Mouse (Mus musculus) ovary, adult 10 weeks (tissue): Measurements from ENCODE around the gene Elavl1. TPM values are rescaled to one million over a fixed set of nuclear protein-coding genes. Genes with fewer than 3 reads are reported as not detected.

Experiments used
- polyA plus RNA-seq: library from polyadenylated mRNA; stranded (reverse); fragments of 350-450 nt; fragmentation: Illumina TruSeq; extraction: RNeasy Lipid Tissue Mini Kit (QIAGEN cat#74804); gene quantifications from one replicate; pipeline ENCODE4 v1.2.3, GENCODE M21; 2014

Elavl1 gene
- polyA plus RNA-seq: 93.7 TPM

GRCm38 (mm10) chr8:4324983-4325750, at the start of gene Elavl1, which contains the start of gene Ccl25:
Elavl1 (minus strand) TSS chr8:4325413.
Ccl25 (plus strand) TSS chr8:4325210.

GRCm38 (mm10) chr8:4275275-4276110, 49.7 kb downstream of the Elavl1 start, which contains the start of gene Timm44:
Timm44 (minus strand) TSS chr8:4275913.

GRCm38 (mm10) chr8:4259125-4259804, 65.9 kb downstream of the Elavl1 start, which contains the start of gene Ctxn1:
Ctxn1 (minus strand) TSS chr8:4259274.

GRCm38 (mm10) chr8:4252934-4253841, 72.0 kb downstream of the Elavl1 start, which contains the start of gene Snapc2:
Snapc2 (plus strand) TSS chr8:4253080.

GRCm38 (mm10) chr8:4247951-4248540, 77.2 kb downstream of the Elavl1 start, which contains the start of gene Tgfbr3l:
Tgfbr3l (plus strand) TSS chr8:4248214.

GRCm38 (mm10) chr8:4238434-4239192, 86.6 kb downstream of the Elavl1 start, which contains the start of the genes Map2k7 and Gm49320:
Map2k7 (plus strand) TSS chr8:4238740.
Gm49320 (plus strand) TSS chr8:4238865.

Other genes with a start within 250 kb of the Elavl1 start
- gene Cd209f, start 219.6 kb downstream of the Elavl1 start, polyA plus RNA-seq: 1.7 TPM
- gene Cd209g, start 191.3 kb downstream of the Elavl1 start, polyA plus RNA-seq: not detected
- gene Evi5l, start 158.8 kb downstream of the Elavl1 start, polyA plus RNA-seq: 2.3 TPM
- gene Prr36, start 108.0 kb downstream of the Elavl1 start, polyA plus RNA-seq: 1.0 TPM
- 4.1 TPM for gene Lrrc8e, start 98.6 kb downstream of the Elavl1 start, polyA plus RNA-seq
- 7.6 TPM for gene Map2k7, start 86.7 kb downstream of the Elavl1 start, polyA plus RNA-seq
- not detected for gene Gm49320, start 86.5 kb downstream of the Elavl1 start, polyA plus RNA-seq
- gene Tgfbr3l, start 77.2 kb downstream of the Elavl1 start, polyA plus RNA-seq: 4.4 TPM
- gene Snapc2, start 72.3 kb downstream of the Elavl1 start, polyA plus RNA-seq: 3.2 TPM
- 5.4 TPM for gene Ctxn1, start 66.1 kb downstream of the Elavl1 start, polyA plus RNA-seq
- gene Timm44, start 49.5 kb downstream of the Elavl1 start, polyA plus RNA-seq: 134 TPM
- gene Ccl25, start 203 bp downstream of the Elavl1 start, polyA plus RNA-seq: 8.8 TPM
- 13.3 TPM for gene Cers4, start 167.6 kb upstream of the Elavl1 start, polyA plus RNA-seq